Comparison of ENCODE assay signal across 22 mouse cellular contexts in genomic region chr9:34459968-34460367, GRCm38 (mm10). TPM values are rescaled to one million over a fixed set of nuclear protein-coding genes. Genes with fewer than 3 reads are reported as not detected.
A peak's percentile ranks its signal among the peaks of the same experiment; 100 is the strongest.
DNase-seq lines count a peak whose midpoint lies in the region; ATAC-seq and TF ChIP-seq lines count a peak whose summit lies in the region.
"Had no signal": no experiment of that assay in that cellular context is flagged by ENCODE, and none has a peak within 500 bp of the region (broad histone marks: within the 10 kb centered on the region; RNA-seq: fewer than 3 reads in every experiment).

No protein-coding gene starts in this region.

- no peaks in the 10 kb centered on the region for H3K27me3 ChIP-seq in stomach, embryonic 15.5 days (replicated peaks)
- H3K27me3 ChIP-seq in stomach, postnatal 0 days (ENCODE audit: control insufficient read depth, insufficient read depth, low read length): no peaks in the 10 kb centered on the region
- H3K27me3 ChIP-seq: embryonic facial prominence, embryonic 12.5 days; forebrain, embryonic 12.5 days had no signal

- H3K4me3 ChIP-seq in stomach, embryonic 15.5 days (replicated peaks): no peak overlapping the region
- no peak overlapping the region for H3K4me3 ChIP-seq in stomach, postnatal 0 days (ENCODE audit: low read depth, low read length)
- H3K4me3 ChIP-seq: embryonic facial prominence, embryonic 10.5 days; embryonic facial prominence, embryonic 12.5 days; forebrain, embryonic 10.5 days; forebrain, embryonic 12.5 days had no signal

- 27% methylated on average over 5 of the region's 5 CpGs for WGBS in stomach, embryonic 15.5 days
- WGBS in stomach, postnatal 0 days: 25% methylated on average over 5 of the region's 5 CpGs

- peak; percentile 18; the same call in 1 of the 2 replicates for ATAC-seq in stomach, embryonic 15.5 days (ENCODE audit: insufficient read depth, low FRiP score, low read depth)
- ATAC-seq in stomach, postnatal 0 days (ENCODE audit: low FRiP score, low TSS enrichment): no peak
- ATAC-seq: CD4-positive, CD25-positive, alpha-beta regulatory T cell, adult 4 months; forebrain, embryonic 14.5 days; forebrain, embryonic 16.5 days had no signal

- TF ChIP-seq CTCF in stomach, postnatal 0 days (IDR thresholded peaks at IDR 0.05; ENCODE audit: low read depth): no peak

- H3K4me1 ChIP-seq in stomach, embryonic 15.5 days: no peaks in the 10 kb centered on the region; the same call in 1 of the 2 replicates
- no peaks in the 10 kb centered on the region for H3K4me1 ChIP-seq in stomach, postnatal 0 days (replicated peaks; ENCODE audit: control insufficient read depth, insufficient read depth)
- H3K4me1 ChIP-seq: embryonic facial prominence, embryonic 10.5 days; embryonic facial prominence, embryonic 12.5 days; forebrain, embryonic 10.5 days had no signal

- no peak for TF ChIP-seq EP300 in stomach, postnatal 0 days (optimal IDR thresholded peaks at IDR 0.05)

- no peak for DNase-seq in stomach, postnatal 0 days (ENCODE audit: low spot score)
- DNase-seq in fibroblast of lung, adult 2 months (ENCODE audit: low read depth): peak; percentile 15
- no peak for DNase-seq in kidney, postnatal 14 days
- no peak for DNase-seq in kidney, adult 18-20 months
- DNase-seq: adrenal gland, adult 8-10 months; adrenal gland, postnatal 14 days; adrenal gland, postnatal 36 days; B cell, adult 2 months; cerebellum, adult 11-12 months; cerebellum, adult 2 months; cerebellum, adult 9-10 months; cerebellum, postnatal 10 days; cerebellum, postnatal 25 days had no signal

- H3K9ac ChIP-seq in stomach, embryonic 15.5 days: no peak overlapping the region
- no peak overlapping the region for H3K9ac ChIP-seq in stomach, postnatal 0 days (ENCODE audit: low read length)
- H3K9ac ChIP-seq: embryonic facial prominence, embryonic 12.5 days; forebrain, embryonic 12.5 days had no signal

- no peaks in the 10 kb centered on the region for H3K9me3 ChIP-seq in stomach, embryonic 15.5 days
- H3K9me3 ChIP-seq in stomach, postnatal 0 days (ENCODE audit: control insufficient read depth, low read length): no peaks in the 10 kb centered on the region
- H3K9me3 ChIP-seq: embryonic facial prominence, embryonic 10.5 days; embryonic facial prominence, embryonic 12.5 days; forebrain, embryonic 10.5 days; forebrain, embryonic 12.5 days; G1E had no signal

- H3K36me3 ChIP-seq in stomach, embryonic 15.5 days: no peaks in the 10 kb centered on the region
- H3K36me3 ChIP-seq in stomach, postnatal 0 days (ENCODE audit: control insufficient read depth, insufficient read depth, low read length): no peaks in the 10 kb centered on the region
- H3K36me3 ChIP-seq: embryonic facial prominence, embryonic 10.5 days; embryonic facial prominence, embryonic 12.5 days; forebrain, embryonic 10.5 days; forebrain, embryonic 12.5 days; G1E had no signal

- no peak overlapping the region for H3K4me2 ChIP-seq in stomach, embryonic 15.5 days
- no peak overlapping the region for H3K4me2 ChIP-seq in stomach, postnatal 0 days (replicated peaks; ENCODE audit: low read depth)
- H3K4me2 ChIP-seq: embryonic facial prominence, embryonic 12.5 days; forebrain, embryonic 12.5 days had no signal

- no peak overlapping the region for H3K27ac ChIP-seq in stomach, embryonic 15.5 days
- H3K27ac ChIP-seq in stomach, postnatal 0 days (replicated peaks): no peak overlapping the region
- H3K27ac ChIP-seq: embryonic facial prominence, embryonic 10.5 days; embryonic facial prominence, embryonic 12.5 days; forebrain, embryonic 10.5 days; forebrain, embryonic 12.5 days had no signal

RNA-seq across cellular contexts. Expression of gene Kirrel3, which starts 25.7 kb away (rescaled TPM):
- 2.8 and 3.5 TPM in 2 replicates for polyA plus RNA-seq in stomach, embryonic 15.5 days (2015; fragmentation: Nextera tagmentation; extraction: Ambion mirVana)
- 1.3 and 1.4 TPM in 2 replicates for polyA plus RNA-seq in stomach, postnatal 0 days (2015; fragmentation: Nextera tagmentation; extraction: Ambion mirVana)
- polyA plus RNA-seq: G1E had no signal
